Mouse (Mus musculus) left cerebral cortex, adult 8-10 months (tissue): ENCODE results near the gene Zfp317. TPM values are rescaled to one million over a fixed set of nuclear protein-coding genes. Genes with fewer than 3 reads are reported as not detected.
"Not testable (repeated sequence)": the region's sequence is repeated elsewhere in the genome, so short reads cannot be mapped to it uniquely, and the experiment has no call there.

Experiments used
- DNase-seq, 2 experiments: peaks; one replicate each; pipeline ENCODE4 v3.0.0; 2022; ENCODE audit warnings: low spot score in 2 of 2
- total RNA-seq, 4 experiments: library from RNA; stranded (reverse); gene quantifications; 2 replicates each; pipeline ENCODE4 v1.2.4; 2022

The Zfp317 gene
- 10 to 100 TPM; 21.9 to 26.3 (median 22.5) TPM for total RNA-seq

DNA sequence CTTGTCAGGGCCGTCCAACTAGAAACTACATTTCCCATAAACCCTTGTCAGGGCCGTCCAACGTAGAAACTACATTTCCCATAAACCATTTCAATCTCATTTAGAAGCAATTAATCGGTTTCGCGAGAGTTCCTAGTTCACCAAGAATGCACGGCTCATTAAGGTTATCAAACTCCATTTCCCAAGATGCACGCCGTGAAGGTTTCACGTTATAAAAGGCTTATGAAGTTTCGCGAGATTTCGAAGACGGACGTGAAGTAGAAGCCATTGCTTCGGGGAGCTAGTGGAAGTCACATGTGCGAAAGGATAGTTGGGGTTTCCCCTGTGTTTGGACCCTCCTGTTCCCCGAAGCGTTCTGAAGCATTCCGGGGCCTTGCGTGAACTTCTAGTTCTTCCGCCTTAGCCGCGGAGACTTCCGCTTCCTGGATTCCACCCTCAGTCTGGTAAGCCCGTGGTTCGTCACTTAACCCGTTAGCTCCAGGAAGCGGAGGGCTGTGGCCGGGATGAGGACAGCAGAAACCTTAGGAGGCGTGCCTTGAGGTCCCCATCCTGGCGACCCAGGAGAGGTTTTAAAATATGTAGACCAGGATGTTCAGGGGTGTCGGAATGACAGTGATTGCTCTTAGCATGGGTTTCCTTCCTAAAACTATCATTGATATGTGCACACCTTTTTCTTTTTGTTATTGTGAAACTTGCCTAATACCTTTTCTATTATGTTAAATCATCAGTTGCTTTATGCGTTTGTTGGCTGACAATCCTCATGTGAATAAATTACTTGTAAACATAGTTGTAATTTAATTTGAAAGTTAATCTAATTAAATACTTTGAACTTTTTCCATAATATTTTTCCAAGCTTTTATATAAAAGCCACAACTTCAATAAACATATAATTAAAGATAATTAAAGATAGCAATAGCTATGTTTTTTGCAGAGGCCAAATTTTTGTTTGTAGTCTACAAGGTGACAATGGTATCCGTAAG, at the start of gene Zfp317:
TSS of gene Zfp317 (plus strand) at position 260 of the 980 bp plus-strand sequence.
- DNase-seq = peak; percentile 79 to 97

DNA sequence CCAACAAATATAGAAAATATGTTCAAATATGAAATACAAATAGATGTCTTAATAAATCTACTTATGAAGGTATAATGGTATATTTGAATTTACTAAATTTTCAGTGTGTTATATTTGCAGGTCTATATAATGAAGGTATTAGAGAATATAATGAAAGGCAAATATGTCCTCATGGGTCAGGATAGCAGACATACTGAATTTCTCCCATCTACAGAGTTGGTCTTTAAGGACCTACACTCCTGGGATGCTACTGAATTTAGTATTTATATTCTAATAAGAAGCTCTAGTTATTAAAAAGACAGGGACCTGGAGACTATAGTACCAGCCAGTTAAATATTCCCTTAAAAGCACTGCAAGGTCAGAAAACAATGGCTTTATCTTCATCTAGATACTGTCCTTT, 39.6 kb upstream of the Zfp317 start, which contains the start of gene Olfr855:
TSS of gene Olfr855 (plus strand) at position 301 of the 400 bp plus-strand sequence.
- no peak for DNase-seq

DNA sequence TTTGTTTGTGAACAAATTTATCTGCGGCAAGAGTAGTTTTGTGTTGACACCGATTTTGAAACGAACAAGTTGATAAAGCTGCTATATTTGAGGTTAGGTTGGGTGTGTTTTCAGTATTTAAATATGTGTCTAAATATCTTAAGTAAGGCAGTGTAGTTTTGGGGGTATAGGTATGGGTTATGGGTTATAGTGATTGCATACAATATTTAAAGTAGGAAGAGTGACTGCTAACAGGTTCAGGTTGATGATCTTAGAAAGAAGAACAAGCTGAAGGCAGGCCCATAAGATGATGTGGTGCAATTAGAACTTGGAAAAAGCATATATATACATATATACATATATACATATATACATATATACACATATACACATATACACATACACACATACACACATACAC, 605 bp upstream of the Zfp317 start:
- DNase-seq = no peak

DNA sequence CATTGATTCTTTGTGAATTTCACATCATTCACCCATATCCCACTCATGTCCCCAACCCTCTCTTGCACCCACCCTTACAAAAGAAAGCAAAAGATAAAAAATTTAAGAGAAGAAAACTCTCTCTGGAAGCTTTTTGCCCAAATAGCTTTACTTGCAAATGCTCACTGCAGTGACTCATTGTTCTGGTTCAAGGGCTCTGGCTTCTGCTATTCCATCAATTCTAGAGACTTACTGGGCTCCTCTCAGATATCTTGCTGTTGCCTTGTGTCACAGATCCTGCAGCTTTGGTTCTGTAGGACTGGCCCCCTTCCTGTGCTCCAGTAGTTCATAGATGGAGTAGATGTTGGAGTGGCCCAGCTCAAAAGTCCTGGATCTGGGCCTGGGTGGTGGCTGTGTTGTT, 7.7 kb downstream of the Zfp317 start:
- DNase-seq = no peak

DNA sequence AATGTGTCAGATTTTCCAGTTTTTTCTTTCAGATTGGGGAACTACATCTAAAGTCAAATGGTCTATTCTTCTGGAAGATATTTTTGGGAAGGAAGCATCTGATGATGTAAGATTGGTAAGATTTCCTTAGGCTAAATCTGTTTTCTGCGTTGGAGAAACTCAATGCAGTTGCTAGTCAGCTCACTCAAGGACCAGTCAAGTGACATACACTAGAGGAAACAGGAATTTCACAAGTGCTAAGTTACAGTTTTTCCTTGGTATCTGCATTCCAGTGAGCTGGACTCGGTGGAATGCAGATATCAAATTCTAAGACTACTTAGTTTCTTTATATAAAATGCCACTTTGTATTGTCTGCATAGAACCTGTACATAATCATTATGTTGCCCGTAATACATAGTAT, 23.3 kb downstream of the Zfp317 start:
- DNase-seq = no peak

DNA sequence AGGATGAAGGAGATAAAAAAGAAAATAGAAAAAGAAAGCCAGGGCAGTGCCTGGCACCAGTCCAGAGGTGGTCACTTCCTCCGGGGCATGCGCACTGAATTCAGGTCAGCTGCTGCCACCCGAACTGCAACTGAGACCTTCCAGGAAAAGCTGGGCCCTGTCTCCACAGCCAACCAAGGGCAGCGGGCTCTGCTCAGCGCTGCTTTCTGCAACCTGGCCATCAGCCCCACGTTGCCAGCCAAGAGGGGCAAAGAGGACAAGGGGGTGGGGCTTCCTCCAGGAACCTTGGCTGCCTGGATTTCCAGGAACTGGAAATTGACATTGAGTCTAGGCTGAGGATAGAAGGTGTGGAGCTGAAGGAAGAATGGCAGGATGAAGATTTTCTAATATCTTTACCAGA, 68.4 kb downstream of the Zfp317 start:
- DNase-seq = no peak

DNA sequence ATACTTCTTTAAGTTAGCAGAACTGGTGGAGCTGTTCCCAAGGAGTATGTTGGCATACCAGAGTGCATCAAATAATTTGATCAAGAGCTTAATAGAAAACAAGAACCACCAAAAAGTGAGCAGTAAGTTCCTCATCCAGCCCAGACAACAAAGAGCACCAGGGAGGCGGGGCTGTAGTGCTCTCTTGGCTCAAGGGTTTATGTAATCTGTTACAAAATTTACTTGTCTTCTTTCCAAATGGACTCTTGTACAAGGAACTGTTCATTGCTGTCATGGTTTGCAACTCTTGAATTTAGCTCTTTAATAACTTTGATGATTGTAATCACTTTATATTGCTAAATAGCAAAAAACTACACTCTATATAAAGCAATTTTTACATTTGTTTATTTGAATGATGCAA, 69.5 kb downstream of the Zfp317 start:
- no peak for DNase-seq

DNA sequence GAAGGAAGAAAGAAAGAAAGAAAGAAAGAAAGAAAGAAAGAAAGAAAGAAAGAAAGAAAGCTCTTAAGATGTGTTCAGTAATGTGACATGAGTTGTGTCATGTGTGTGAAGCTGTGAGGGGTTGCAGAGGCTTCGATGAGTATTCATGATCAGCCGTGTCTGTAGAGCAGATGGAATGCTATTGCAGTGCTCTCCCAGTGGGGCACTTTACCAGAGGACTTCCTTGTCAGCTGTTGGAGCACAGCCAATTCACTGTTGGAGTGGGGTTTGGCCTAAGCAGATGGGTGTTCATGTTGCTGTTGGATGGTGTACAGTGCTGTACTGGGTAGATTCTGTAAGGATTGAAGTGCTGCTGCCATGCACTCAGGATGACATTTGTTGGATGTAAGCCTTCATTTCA, 70.5 kb downstream of the Zfp317 start:
- no peak for DNase-seq

DNA sequence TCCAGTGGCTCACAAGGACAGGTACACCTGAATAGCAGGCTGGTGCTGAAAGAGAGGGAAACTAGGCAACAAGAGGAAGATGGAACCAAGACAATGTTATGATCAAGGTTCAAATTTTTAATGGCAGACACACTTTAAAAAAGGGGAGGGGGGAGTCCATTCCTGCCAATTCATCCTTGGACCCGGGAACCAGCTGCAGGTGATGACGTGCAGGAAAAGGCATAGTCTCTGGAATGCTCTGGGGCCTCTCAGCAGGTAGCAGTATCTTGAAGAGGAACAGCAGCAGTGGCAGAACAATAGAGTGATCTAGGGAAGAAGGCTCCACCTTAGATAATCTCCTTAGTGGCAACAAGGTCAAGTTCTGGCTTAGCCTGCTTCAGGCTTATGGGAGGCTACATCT, 72.4 kb downstream of the Zfp317 start:
- DNase-seq = not testable (repeated sequence)

DNA sequence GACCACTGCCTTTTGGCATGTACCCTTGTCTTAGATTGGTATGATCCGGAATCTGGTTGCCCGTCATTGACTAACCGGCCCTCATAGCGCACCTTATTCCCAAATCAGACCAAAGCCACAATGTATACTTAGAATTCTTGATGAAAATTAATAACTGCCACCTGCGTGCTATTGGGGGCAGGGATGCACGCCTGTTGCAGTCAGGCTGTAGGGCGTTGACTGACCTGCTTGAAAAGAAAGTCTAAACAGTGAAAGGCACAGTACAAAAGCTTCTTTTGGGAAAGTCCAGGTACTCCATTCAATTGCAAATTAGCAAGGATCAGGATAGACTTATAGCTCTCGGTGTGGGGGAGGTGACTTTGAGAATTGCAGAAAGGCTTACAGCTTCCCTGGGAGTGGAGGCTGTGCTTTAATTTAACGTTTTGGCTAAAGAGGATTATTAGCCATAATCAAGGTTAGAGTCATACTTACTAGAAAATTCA, 73.0 kb downstream of the Zfp317 start:
- DNase-seq = not testable (repeated sequence)

Other genes starting within 250 kb of the Zfp317 start
- gene Olfr847, start 243.4 kb upstream of the Zfp317 start, total RNA-seq = not detected
- gene Olfr849, start 181.8 kb upstream of the Zfp317 start, total RNA-seq = not detected
- gene Olfr850, start 143.9 kb upstream of the Zfp317 start, total RNA-seq = not detected
- gene Olfr851, start 128.8 kb upstream of the Zfp317 start, total RNA-seq = not detected
- gene Olfr853, start 81.0 kb upstream of the Zfp317 start, total RNA-seq = not detected
- not detected for gene Olfr854, start 54.7 kb upstream of the Zfp317 start, total RNA-seq
- gene Olfr855, start 39.5 kb upstream of the Zfp317 start, total RNA-seq = not detected
- gene Olfr857, start 87.3 kb downstream of the Zfp317 start, total RNA-seq = under 1 TPM in 1 of 4 experiments, not detected in 3; 0.14 TPM
- gene Olfr58, start 158.2 kb downstream of the Zfp317 start, total RNA-seq = not detected
- gene Olfr859, start 182.8 kb downstream of the Zfp317 start, total RNA-seq = not detected
- gene Olfr860, start 227.6 kb downstream of the Zfp317 start, total RNA-seq = not detected